Mouse (Mus musculus): Measurements from ENCODE around the gene Gtf3c2. TPM values are rescaled to one million over a fixed set of nuclear protein-coding genes. Genes with fewer than 3 reads are reported as not detected.
A peak's percentile ranks its signal among the peaks of the same experiment; 100 is the strongest.

The Gtf3c2 gene
- total and polyA plus RNA-seq, 2 experiments from 2014 or later: 20.5 to 42.7 TPM

DNA sequence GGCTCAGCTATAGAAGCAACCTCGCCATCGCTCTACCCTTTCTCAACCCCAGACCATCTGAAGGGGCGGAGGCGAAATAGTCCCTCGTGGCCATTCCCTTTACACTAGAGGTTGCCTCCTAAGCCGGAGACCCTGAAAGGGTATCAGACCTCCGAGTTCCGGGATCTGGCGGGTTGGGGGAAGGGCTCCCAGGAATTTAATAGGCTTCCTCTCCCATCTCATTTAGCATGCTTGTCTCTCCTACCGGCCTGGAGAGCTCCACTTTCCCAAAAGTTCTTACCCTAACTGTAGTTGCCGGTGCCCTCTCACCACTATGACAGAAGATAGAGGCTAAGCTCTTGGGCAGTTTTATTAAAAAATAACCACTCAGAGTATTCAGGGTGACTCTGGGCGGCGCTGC lies 42.3 kb downstream of the Gtf3c2 start:
- H3K4me3 ChIP-seq (ENCODE audit: low read depth, low read length): peak overlapping the region; percentile 32
- H3K27ac ChIP-seq (ENCODE audit: low read depth): no peak overlapping the region
- ATAC-seq (ENCODE audit: insufficient read depth, low read depth) (no peak), DNase-seq (ENCODE audit: low spot score) (no peak)
- H3K27me3 ChIP-seq (ENCODE audit: control insufficient read depth, insufficient read depth, low read length): peaks cover 52% of the 10 kb centered on the region
- H3K9me3 ChIP-seq (replicated peaks; ENCODE audit: control insufficient read depth, low read length): no peaks in the 10 kb centered on the region
- H3K4me2 ChIP-seq (ENCODE audit: low read depth, low read length): peak overlapping the region; percentile 48
- TF ChIP-seq EP300 (IDR thresholded peaks at IDR 0.05; ENCODE audit: low read depth): no peak
- no peak for TF ChIP-seq CTCF (IDR thresholded peaks at IDR 0.05; ENCODE audit: low read depth)
- H3K4me1 ChIP-seq (ENCODE audit: control insufficient read depth, insufficient read depth): peaks cover 6% of the 10 kb centered on the region; the same call in 1 of the 2 replicates
- peaks cover 10% of the 10 kb centered on the region for H3K36me3 ChIP-seq (replicated peaks; ENCODE audit: control insufficient read depth, insufficient read depth, low read length)
- WGBS: 3% methylated on average over 13 of the region's 13 CpGs
- H3K9ac ChIP-seq (replicated peaks; ENCODE audit: low read depth, low read length): no peak overlapping the region

- DNase-seq (ENCODE audit: low spot score) (no peak), ATAC-seq (ENCODE audit: insufficient read depth, low read depth) (no peak)
- TF ChIP-seq CTCF (IDR thresholded peaks at IDR 0.05; ENCODE audit: low read depth) (no peak), EP300 (IDR thresholded peaks at IDR 0.05; ENCODE audit: low read depth) (no peak)
- Histone ChIP-seq H3K9me3 (replicated peaks; ENCODE audit: control insufficient read depth, low read length) (no peaks in the 10 kb centered on the region), H3K4me3 (ENCODE audit: low read depth, low read length) (0 out of 2 replicates have a peak overlapping the region, but pooled peaks have one; percentile 32), H3K27me3 (ENCODE audit: control insufficient read depth, insufficient read depth, low read length) (peaks cover 52% of the 10 kb centered on the region), H3K27ac (ENCODE audit: low read depth) (no peak overlapping the region), H3K4me2 (ENCODE audit: low read depth, low read length) (peak overlapping the region; percentile 48; the same call in 1 of the 2 replicates), H3K4me1 (ENCODE audit: control insufficient read depth, insufficient read depth) (peaks cover 6% of the 10 kb centered on the region; the same call in 1 of the 2 replicates), H3K9ac (replicated peaks; ENCODE audit: low read depth, low read length) (no peak overlapping the region), H3K36me3 (replicated peaks; ENCODE audit: control insufficient read depth, insufficient read depth, low read length) (peaks cover 8% of the 10 kb centered on the region)
- WGBS: 2% methylated on average over 33 of the region's 33 CpGs
These were observed 43.1 kb downstream of the Gtf3c2 start for GRCm38 (mm10) chr5:31136730-31137424.

GRCm38 (mm10) chr5:31126050-31126449 lies 53.9 kb downstream of the Gtf3c2 start:
- Histone ChIP-seq H3K27me3 (ENCODE audit: control insufficient read depth, insufficient read depth, low read length) (no peaks in the 10 kb centered on the region), H3K9ac (replicated peaks; ENCODE audit: low read depth, low read length) (no peak overlapping the region), H3K36me3 (replicated peaks; ENCODE audit: control insufficient read depth, insufficient read depth, low read length) (no peaks in the 10 kb centered on the region), H3K4me1 (ENCODE audit: control insufficient read depth, insufficient read depth) (no peaks in the 10 kb centered on the region), H3K4me2 (ENCODE audit: low read depth, low read length) (no peak overlapping the region), H3K9me3 (replicated peaks; ENCODE audit: control insufficient read depth, low read length) (no peaks in the 10 kb centered on the region), H3K4me3 (ENCODE audit: low read depth, low read length) (no peak overlapping the region), H3K27ac (ENCODE audit: low read depth) (no peak overlapping the region)
- DNase-seq (ENCODE audit: low spot score) (no peak), ATAC-seq (ENCODE audit: insufficient read depth, low read depth) (no peak)
- 34% methylated on average over 5 of the region's 5 CpGs for WGBS
- TF ChIP-seq EP300 (IDR thresholded peaks at IDR 0.05; ENCODE audit: low read depth) (no peak), CTCF (IDR thresholded peaks at IDR 0.05; ENCODE audit: low read depth) (no peak)

- Histone ChIP-seq H3K27me3 (ENCODE audit: control insufficient read depth, insufficient read depth, low read length) (no peaks in the 10 kb centered on the region), H3K4me2 (ENCODE audit: low read depth, low read length) (no peak overlapping the region), H3K4me1 (ENCODE audit: control insufficient read depth, insufficient read depth) (no peaks in the 10 kb centered on the region), H3K27ac (ENCODE audit: low read depth) (no peak overlapping the region), H3K9me3 (replicated peaks; ENCODE audit: control insufficient read depth, low read length) (no peaks in the 10 kb centered on the region), H3K36me3 (replicated peaks; ENCODE audit: control insufficient read depth, insufficient read depth, low read length) (no peaks in the 10 kb centered on the region), H3K4me3 (ENCODE audit: low read depth, low read length) (no peak overlapping the region), H3K9ac (replicated peaks; ENCODE audit: low read depth, low read length) (no peak overlapping the region)
- DNase-seq (ENCODE audit: low spot score) (no peak), ATAC-seq (ENCODE audit: insufficient read depth, low read depth) (no peak)
- no peak for TF ChIP-seq CTCF (IDR thresholded peaks at IDR 0.05; ENCODE audit: low read depth)
- TF ChIP-seq EP300 (IDR thresholded peaks at IDR 0.05; ENCODE audit: low read depth): no peak
- 48% methylated on average over 2 of the region's 2 CpGs for WGBS
These were observed 56.5 kb downstream of the Gtf3c2 start for GRCm38 (mm10) chr5:31123481-31123880.

DNA sequence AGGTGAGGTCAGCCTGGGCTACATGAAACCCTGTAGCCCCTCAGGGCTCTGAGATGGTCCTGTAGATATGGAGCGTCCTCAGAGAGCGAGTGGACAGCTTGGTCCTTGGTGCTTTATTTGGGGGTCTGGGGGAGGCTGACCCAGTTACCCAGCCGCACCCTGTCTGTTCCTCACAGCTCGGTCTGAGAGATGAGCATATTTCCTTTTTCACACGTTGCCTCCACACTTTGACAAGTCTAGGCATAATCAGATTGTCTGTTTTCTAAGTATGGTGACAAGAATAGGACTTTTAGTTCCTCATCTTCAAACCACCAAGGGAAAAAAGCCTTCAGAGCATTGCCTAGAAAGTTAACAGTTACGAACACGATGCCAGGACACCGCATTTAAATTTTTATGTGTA lies 58.8 kb downstream of the Gtf3c2 start:
- DNase-seq (ENCODE audit: low spot score) (no peak), ATAC-seq (ENCODE audit: insufficient read depth, low read depth) (no peak)
- no peaks in the 10 kb centered on the region for H3K36me3 ChIP-seq (replicated peaks; ENCODE audit: control insufficient read depth, insufficient read depth, low read length)
- H3K4me2 ChIP-seq (ENCODE audit: low read depth, low read length): no peak overlapping the region
- no peaks in the 10 kb centered on the region for H3K27me3 ChIP-seq (ENCODE audit: control insufficient read depth, insufficient read depth, low read length)
- WGBS: 74% methylated on average over 8 of the region's 8 CpGs
- no peak overlapping the region for H3K27ac ChIP-seq (ENCODE audit: low read depth)
- H3K4me3 ChIP-seq (ENCODE audit: low read depth, low read length): no peak overlapping the region
- no peak overlapping the region for H3K9ac ChIP-seq (replicated peaks; ENCODE audit: low read depth, low read length)
- H3K9me3 ChIP-seq (replicated peaks; ENCODE audit: control insufficient read depth, low read length): no peaks in the 10 kb centered on the region
- TF ChIP-seq CTCF (IDR thresholded peaks at IDR 0.05; ENCODE audit: low read depth): no peak
- TF ChIP-seq EP300 (IDR thresholded peaks at IDR 0.05; ENCODE audit: low read depth): no peak
- H3K4me1 ChIP-seq (ENCODE audit: control insufficient read depth, insufficient read depth): 0 out of 2 replicates have a peak, but pooled peaks cover 8% of the 10 kb centered on the region

Data from heart, postnatal 0 days (tissue).